Mouse (Mus musculus) layer of hippocampus, adult 18-20 months (tissue): ENCODE measurements at regions not wholly inside any gene's neighbourhood (a gene's known extent, or its start where the extent isn't known, plus 50 kb on each side); places are given as distances from the start of the nearest gene placed in this dataset.

ENCODE experiments used
- DNase-seq, 2 experiments: peaks; one replicate each; pipeline ENCODE4 v3.0.0; 2022; ENCODE audit warnings: low spot score in 2 of 2

- DNase-seq: no peak
These were observed 58.8 kb downstream of the 1700009N14Rik start for GRCm38 (mm10) chr4:39508866-39509265.

- no peak for DNase-seq
These were observed 77.4 kb downstream of the 1700009N14Rik start for GRCm38 (mm10) chr4:39527492-39527891.

- DNase-seq: no peak
These were observed 78.6 kb downstream of the 1700009N14Rik start for GRCm38 (mm10) chr4:39528661-39529060.

- no peak for DNase-seq
These were observed 106.1 kb downstream of the 1700009N14Rik start for GRCm38 (mm10) chr4:39556101-39556763.

- no peak for DNase-seq
These were observed 147.3 kb downstream of the 1700009N14Rik start for GRCm38 (mm10) chr4:39597426-39597825.

GRCm38 (mm10) chr4:39605046-39605445 is 155.0 kb downstream of the 1700009N14Rik start:
- no peak for DNase-seq

- DNase-seq: no peak
These were observed 194.0 kb downstream of the 1700009N14Rik start for GRCm38 (mm10) chr4:39644136-39644535.

- peak; percentile 19 to 56 for DNase-seq
These were observed 194.8 kb downstream of the 1700009N14Rik start for GRCm38 (mm10) chr4:39644849-39645248.

GRCm38 (mm10) chr4:39660538-39660937 is 210.4 kb downstream of the 1700009N14Rik start:
- no peak for DNase-seq

GRCm38 (mm10) chr4:39672609-39673008 is 222.5 kb downstream of the 1700009N14Rik start:
- DNase-seq: no peak

- DNase-seq: no peak
These were observed 245.1 kb downstream of the 1700009N14Rik start for GRCm38 (mm10) chr4:39695236-39695635.

- DNase-seq: peak; percentile 70 to 84
These were observed 247.5 kb downstream of the 1700009N14Rik start for GRCm38 (mm10) chr4:39697565-39697964.

- peak; percentile 3 to 37 for DNase-seq
These were observed 249.3 kb downstream of the 1700009N14Rik start for GRCm38 (mm10) chr4:39699347-39699746.

GRCm38 (mm10) chr4:39717477-39717876 is 267.4 kb downstream of the 1700009N14Rik start:
- no peak for DNase-seq

- no peak for DNase-seq
These were observed 268.6 kb downstream of the 1700009N14Rik start for GRCm38 (mm10) chr4:39718691-39719090.

- DNase-seq: no peak
These were observed 269.9 kb downstream of the 1700009N14Rik start for GRCm38 (mm10) chr4:39719951-39720350.

- no peak for DNase-seq
These were observed 271.4 kb downstream of the 1700009N14Rik start for GRCm38 (mm10) chr4:39721524-39721923.

- DNase-seq: peak in 1 of 2 experiments; percentile 42
These were observed 315.5 kb downstream of the 1700009N14Rik start for GRCm38 (mm10) chr4:39765586-39765985.

GRCm38 (mm10) chr4:39791096-39791495 is 341.0 kb downstream of the 1700009N14Rik start:
- DNase-seq: no peak

- DNase-seq: peak in 1 of 2 experiments; percentile 8
These were observed 332.9 kb upstream of the Aco1 start for GRCm38 (mm10) chr4:39809950-39810349.

- DNase-seq: no peak
These were observed 330.1 kb upstream of the Aco1 start for GRCm38 (mm10) chr4:39812766-39813165.

GRCm38 (mm10) chr4:39815620-39816019 is 327.3 kb upstream of the Aco1 start:
- no peak for DNase-seq

- no peak for DNase-seq
These were observed 325.2 kb upstream of the Aco1 start for GRCm38 (mm10) chr4:39817675-39818074.
